Mouse (Mus musculus): ENCODE data around the gene Mycl.

DNA sequence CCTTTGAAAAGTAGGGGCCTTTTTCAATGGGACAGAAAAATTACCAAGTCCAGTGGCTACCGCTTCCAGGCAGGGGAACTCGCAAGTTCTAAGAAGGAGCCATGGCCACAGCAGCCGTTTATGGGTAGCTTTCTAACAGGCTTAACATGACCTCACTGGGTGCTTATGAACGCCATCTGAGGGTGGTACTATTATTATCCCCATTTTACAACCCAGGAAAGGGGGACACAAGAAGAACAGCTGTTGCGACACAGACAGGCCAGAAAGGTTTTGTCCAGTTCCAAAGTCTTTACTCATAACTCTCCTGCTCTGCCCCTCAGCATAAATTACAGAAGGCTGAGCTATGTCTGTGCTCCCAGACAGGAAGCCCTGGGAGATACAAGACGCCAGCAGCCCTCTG is 33.9 kb upstream of the Mycl start:
- no peak for TF ChIP-seq CTCF (IDR thresholded peaks at IDR 0.05; ENCODE audit: control insufficient read depth, insufficient read depth, insufficient replicate concordance, low read depth, low read length)
- TF ChIP-seq POLR2A (IDR thresholded peaks at IDR 0.05; ENCODE audit: control insufficient read depth, low read depth, low read length) = no peak

All from testis, adult 2 months (tissue).